Mouse (Mus musculus) gastrocnemius, postnatal 36 days (tissue): ENCODE measurements around the gene Ccdc85b. TPM values are rescaled to one million over a fixed set of nuclear protein-coding genes. Genes with fewer than 3 reads are reported as not detected.
"Not testable (repeated sequence)": the region's sequence is repeated elsewhere in the genome, so short reads cannot be mapped to it uniquely, and the experiment has no call there.

Experiments
- DNase-seq, 2 experiments: peaks; one replicate each; pipeline ENCODE4 v3.0.0; 2022
- intact Hi-C: fragments of 180-260 bp; cut with DNase I; formaldehyde crosslinking; loops from one replicate; pipeline ENCODE4 v1.15.1; 2025
- long read RNA-seq, 2 experiments: library from polyadenylated mRNA; stranded (forward); transcript quantifications; one replicate each; pipeline ENCODE4 v2.0.0; 2021
- total RNA-seq, 2 experiments: library from RNA; stranded (reverse); gene quantifications; 2 replicates each; pipeline ENCODE4 v1.2.3; 2021

Ccdc85b gene
- 1 to 10 TPM; 4.7 to 6.0 TPM for total RNA-seq
- long read RNA-seq, experiment 1, full-length matches to known transcripts: 29 of 30 reads
- long read RNA-seq, experiment 1, partial matches to known transcripts: 0 of 30 reads
- long read RNA-seq, experiment 1, other reads (novel, unspliced or antisense): 1 of 30 reads
- long read RNA-seq, experiment 2, full-length matches to known transcripts: 46 of 46 reads
- long read RNA-seq, experiment 2, partial matches to known transcripts: 0 of 46 reads
- long read RNA-seq, experiment 2, other reads (novel, unspliced or antisense): 0 of 46 reads

GRCm38 (mm10) chr19:5457746-5458442 lies at the start of gene Ccdc85b:
Gene Ccdc85b, minus strand, starts transcription at chr19:5457894.
- no peak for DNase-seq
- intact Hi-C loops: no loop called here

- intact Hi-C loops: no loop called here
- no peak for DNase-seq
Observed at GRCm38 (mm10) chr19:5503687-5504086, 46.0 kb upstream of the Ccdc85b start, which contains the start of gene 1700020D05Rik. Gene 1700020D05Rik, minus strand, starts transcription at chr19:5503787.

- no peak for DNase-seq
- intact Hi-C loops: no loop called here
Observed at GRCm38 (mm10) chr19:5500330-5500875, 42.7 kb upstream of the Ccdc85b start.

GRCm38 (mm10) chr19:5496052-5496370 lies 38.3 kb upstream of the Ccdc85b start:
- DNase-seq: no peak
- intact Hi-C loops: no loop called here

- intact Hi-C loops: no loop called here
Observed at GRCm38 (mm10) chr19:5495353-5496051, 37.8 kb upstream of the Ccdc85b start.

GRCm38 (mm10) chr19:5494314-5494713 lies 36.6 kb upstream of the Ccdc85b start:
- DNase-seq: no peak
- intact Hi-C loops: no loop called here

More at GRCm38 (mm10) chr19:5495353-5496051, 37.8 kb upstream of the Ccdc85b start:
- DNase-seq: no peak

- DNase-seq, intact Hi-C loops: not testable (repeated sequence)
Observed at GRCm38 (mm10) chr19:5493301-5493721, 35.6 kb upstream of the Ccdc85b start.

- intact Hi-C loops: no loop called here
- DNase-seq: no peak
Observed at GRCm38 (mm10) chr19:5492641-5493040, 34.9 kb upstream of the Ccdc85b start.

GRCm38 (mm10) chr19:5490898-5491708 lies 33.4 kb upstream of the Ccdc85b start:
- intact Hi-C loops: no loop called here
- peak; percentile 76 to 87 for DNase-seq

GRCm38 (mm10) chr19:5490313-5490897 lies 32.7 kb upstream of the Ccdc85b start, which contains the start of gene Cfl1:
Gene Cfl1, plus strand, starts transcription at chr19:5490455.
- intact Hi-C loops: no loop called here
- peak; percentile 89 to 91 for DNase-seq

GRCm38 (mm10) chr19:5489721-5490120 lies 32.0 kb upstream of the Ccdc85b start:
- not testable (repeated sequence) for DNase-seq
- intact Hi-C loops: loop anchor here (5.0 kb wide), 1 partner anchor 57 kb away; no protein-coding TSS in a partner anchor

- intact Hi-C loops: loop anchor here (5.0 kb wide), 1 partner anchor 57 kb away; no protein-coding TSS in a partner anchor
- peak; percentile 94 to 98 for DNase-seq
Observed at GRCm38 (mm10) chr19:5488878-5489571, 31.3 kb upstream of the Ccdc85b start.

GRCm38 (mm10) chr19:5487768-5488550 lies 30.3 kb upstream of the Ccdc85b start, which contains the start of gene Mus81:
Gene Mus81, minus strand, starts transcription at chr19:5488402.
- intact Hi-C loops: loop anchor here (5.0 kb wide), 1 partner anchor 56 kb away; no protein-coding TSS in a partner anchor
- DNase-seq: peak; percentile 96

- intact Hi-C loops: loop anchor here (5.0 kb wide), 1 partner anchor 54 kb away; no protein-coding TSS in a partner anchor
Observed at GRCm38 (mm10) chr19:5486771-5487170, 29.1 kb upstream of the Ccdc85b start.

GRCm38 (mm10) chr19:5486286-5486685 lies 28.6 kb upstream of the Ccdc85b start:
- intact Hi-C loops: loop anchor here (5.0 kb wide), 1 partner anchor 54 kb away; no protein-coding TSS in a partner anchor
- DNase-seq: peak in 1 of 2 experiments; percentile 5

More at GRCm38 (mm10) chr19:5486771-5487170, 29.1 kb upstream of the Ccdc85b start:
- no peak for DNase-seq

GRCm38 (mm10) chr19:5485821-5486220 lies 28.1 kb upstream of the Ccdc85b start:
- intact Hi-C loops: loop anchor here (5.0 kb wide), 1 partner anchor 54 kb away; no protein-coding TSS in a partner anchor

GRCm38 (mm10) chr19:5485371-5485770 lies 27.7 kb upstream of the Ccdc85b start:
- intact Hi-C loops: loop anchor here (5.0 kb wide), 1 partner anchor 53 kb away; no protein-coding TSS in a partner anchor
- no peak for DNase-seq

More at GRCm38 (mm10) chr19:5485821-5486220, 28.1 kb upstream of the Ccdc85b start:
- DNase-seq: peak in 1 of 2 experiments; percentile 2
